Mouse (Mus musculus): ENCODE measurements around the gene Grid1. TPM values are rescaled to one million over a fixed set of nuclear protein-coding genes. Genes with fewer than 3 reads are reported as not detected.

Grid1 gene
- polyA plus RNA-seq, 1 experiment from 2014 or later: not detected

- H3K27me3 ChIP-seq: no peaks in the 10 kb centered on the region
- ChIA-PET CTCF (no interaction called here), POLR2A (interaction anchor here (0.6 kb wide), 1 partner anchor 36 kb away, joined by 3 read pairs; no protein-coding TSS in a partner anchor)
- DNase-seq (ENCODE audit: low read depth, low spot score) (no peak), ATAC-seq (no peak)
- no peak for TF ChIP-seq CTCF (IDR thresholded peaks at IDR 0.05)
- in situ Hi-C loops (cut with MboI; ENCODE audit: low pct_unique_long_range_greater_than_20kb): no loop called here
These were observed 96.4 kb downstream of the Grid1 start for GRCm38 (mm10) chr14:34916315-34916714.

DNA sequence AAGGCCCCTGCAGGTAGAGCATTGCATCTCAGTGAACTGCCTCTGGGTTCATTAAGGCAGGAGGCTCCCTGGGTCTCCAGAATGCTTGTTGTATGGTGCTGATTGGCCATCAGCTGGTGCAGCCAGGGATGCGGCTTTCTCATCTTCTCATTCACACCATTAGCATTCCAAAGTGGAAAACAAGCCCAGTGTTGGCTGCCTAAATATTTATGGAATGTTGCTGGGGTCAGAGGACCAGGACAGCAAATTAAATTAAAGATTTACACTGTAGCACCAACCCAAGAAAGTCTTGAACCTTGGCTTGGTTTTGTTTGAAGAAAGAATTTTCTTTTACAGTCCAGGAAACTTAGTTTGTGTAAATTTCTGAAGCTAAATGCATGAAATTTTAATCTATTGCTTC, 97.2 kb downstream of the Grid1 start:
- CTCF ChIA-PET: interaction anchor here (1.2 kb wide), 1 partner anchor 16 kb away, joined by 4 read pairs; no protein-coding TSS in a partner anchor
- TF ChIP-seq CTCF (IDR thresholded peaks at IDR 0.05): no peak
- POLR2A ChIA-PET: no interaction called here
- no peaks in the 10 kb centered on the region for H3K27me3 ChIP-seq
- ATAC-seq (peak; percentile 72), DNase-seq (ENCODE audit: low read depth, low spot score) (peak; percentile 7)
- in situ Hi-C loops (cut with MboI; ENCODE audit: low pct_unique_long_range_greater_than_20kb): no loop called here

DNA sequence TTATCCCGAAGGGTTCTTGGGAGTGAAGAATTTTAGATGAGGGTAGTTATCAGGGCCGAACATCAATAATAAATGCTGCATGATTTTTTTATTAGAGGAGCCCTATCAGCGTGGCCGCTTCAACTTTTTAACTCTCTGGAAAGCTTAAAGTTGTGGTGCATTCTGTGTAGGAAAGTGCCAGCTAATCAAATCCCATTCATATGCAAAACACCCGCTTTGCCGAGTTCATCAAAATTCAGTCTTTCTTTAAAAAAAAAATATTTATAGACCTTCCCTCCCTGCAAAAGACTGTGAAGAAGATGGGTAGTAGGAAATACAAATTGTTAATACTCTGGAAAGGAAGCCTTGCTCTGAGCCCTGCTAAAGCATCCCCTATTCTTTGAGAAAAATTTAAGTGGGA, 99.3 kb downstream of the Grid1 start:
- in situ Hi-C loops (cut with MboI; ENCODE audit: low pct_unique_long_range_greater_than_20kb): no loop called here
- POLR2A ChIA-PET: no interaction called here
- no peaks in the 10 kb centered on the region for H3K27me3 ChIP-seq
- CTCF ChIA-PET: interaction anchor here (0.9 kb wide), 1 partner anchor 11 kb away, joined by 3 read pairs; no protein-coding TSS in a partner anchor
- ATAC-seq (no peak), DNase-seq (ENCODE audit: low read depth, low spot score) (no peak)
- no peak for TF ChIP-seq CTCF (IDR thresholded peaks at IDR 0.05)

- H3K27me3 ChIP-seq: no peaks in the 10 kb centered on the region
- ChIA-PET POLR2A (no interaction called here), CTCF (no interaction called here)
- in situ Hi-C loops (cut with MboI; ENCODE audit: low pct_unique_long_range_greater_than_20kb): no loop called here
- DNase-seq (ENCODE audit: low read depth, low spot score): no peak
- ATAC-seq: no peak
- TF ChIP-seq CTCF (IDR thresholded peaks at IDR 0.05): no peak
These were observed 101.4 kb downstream of the Grid1 start for GRCm38 (mm10) chr14:34921265-34921664.

DNA sequence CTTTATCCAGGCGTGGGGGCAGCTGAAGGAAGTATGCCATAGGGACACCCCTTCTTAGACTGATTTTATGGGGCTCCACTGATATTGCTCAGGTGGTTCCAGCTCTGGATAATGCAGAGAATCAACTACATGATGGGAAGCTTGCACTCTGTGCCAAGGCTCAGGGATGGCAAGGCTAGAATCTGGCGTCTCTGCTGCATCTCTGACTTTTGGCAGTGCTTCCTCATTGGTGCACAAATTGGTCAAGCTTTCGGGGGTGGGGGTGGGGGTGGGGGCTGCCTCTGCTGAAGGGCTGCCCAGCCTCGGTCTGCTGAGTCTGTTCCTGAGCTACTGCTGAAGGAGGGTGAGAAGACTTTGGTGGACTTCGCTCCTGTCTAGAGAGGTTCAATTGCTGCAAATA, 105.1 kb downstream of the Grid1 start:
- ATAC-seq: no peak
- CTCF ChIA-PET: no interaction called here
- POLR2A ChIA-PET: no interaction called here

DNA sequence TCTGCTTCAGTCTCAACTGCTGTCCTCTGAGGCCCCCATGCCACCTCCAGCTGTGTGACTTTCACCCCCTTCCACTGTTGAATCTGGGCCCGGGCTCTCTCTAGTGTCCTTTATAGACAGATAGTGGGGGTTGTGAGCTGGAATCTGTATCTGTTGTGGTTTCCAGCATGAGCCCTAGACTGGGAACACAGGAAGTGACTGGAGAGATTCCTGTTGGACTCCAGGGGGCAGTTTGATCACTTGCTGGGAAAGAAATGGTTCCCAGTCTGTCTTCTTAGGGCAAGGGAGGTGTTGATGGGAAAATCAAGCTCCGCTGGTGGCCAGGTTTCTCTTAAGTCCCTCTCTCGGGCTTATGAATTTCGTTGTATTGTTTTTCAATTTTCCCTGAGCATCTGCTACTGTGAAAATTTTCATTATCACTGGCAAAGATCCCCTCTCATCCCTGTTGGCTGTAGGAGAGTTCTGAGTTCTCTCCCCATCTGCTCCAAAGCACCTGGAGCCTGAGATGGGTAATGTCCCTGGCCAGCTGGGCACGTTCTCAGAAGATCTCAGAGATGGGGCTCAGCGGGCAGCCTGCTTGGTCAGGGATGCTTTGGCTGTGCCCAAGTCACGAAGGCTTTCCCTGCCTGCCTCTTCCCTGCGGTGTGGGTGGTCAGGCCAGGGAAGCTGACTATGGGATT, 110.3 kb downstream of the Grid1 start:
- DNase-seq (ENCODE audit: low read depth, low spot score) (no peak), ATAC-seq (no peak)
- H3K27me3 ChIP-seq: no peaks in the 10 kb centered on the region
- ChIA-PET CTCF (no interaction called here), POLR2A (no interaction called here)
- in situ Hi-C loops (cut with MboI; ENCODE audit: low pct_unique_long_range_greater_than_20kb): no loop called here
- TF ChIP-seq CTCF (IDR thresholded peaks at IDR 0.05): no peak

More for the DNA sequence above, 105.1 kb downstream of the Grid1 start:
- H3K27me3 ChIP-seq: no peaks in the 10 kb centered on the region
- in situ Hi-C loops (cut with MboI; ENCODE audit: low pct_unique_long_range_greater_than_20kb): no loop called here
- no peak for TF ChIP-seq CTCF (IDR thresholded peaks at IDR 0.05)
- DNase-seq (ENCODE audit: low read depth, low spot score): no peak

DNA sequence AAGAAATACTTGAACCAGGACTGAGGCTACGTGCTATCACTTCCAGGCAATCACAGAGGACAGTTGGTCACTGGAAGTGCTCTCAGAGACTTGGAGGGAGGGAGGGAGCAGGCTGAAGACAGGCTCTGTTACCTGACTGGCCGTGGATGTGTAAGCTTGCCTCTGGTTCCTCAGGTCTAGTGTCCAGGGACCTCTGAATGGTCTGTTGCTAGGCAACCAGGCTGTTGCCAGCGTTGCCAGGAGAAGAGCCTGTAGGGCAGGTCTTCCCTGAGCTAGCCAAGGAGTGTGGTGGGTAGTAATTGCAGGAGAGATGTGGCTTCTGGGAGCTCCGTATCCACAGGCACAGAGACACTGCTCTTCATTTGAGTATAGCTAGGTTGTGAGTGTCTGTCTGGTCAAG, 113.3 kb downstream of the Grid1 start:
- no peak for DNase-seq (ENCODE audit: low read depth, low spot score)
- no peak for ATAC-seq
- CTCF ChIA-PET: interaction anchor here (1.7 kb wide), 1 partner anchor 16 kb away, joined by 4 read pairs; no protein-coding TSS in a partner anchor
- in situ Hi-C loops (cut with MboI; ENCODE audit: low pct_unique_long_range_greater_than_20kb): no loop called here
- peaks cover 5% of the 10 kb centered on the region for H3K27me3 ChIP-seq
- no peak for TF ChIP-seq CTCF (IDR thresholded peaks at IDR 0.05)
- POLR2A ChIA-PET: no interaction called here

DNA sequence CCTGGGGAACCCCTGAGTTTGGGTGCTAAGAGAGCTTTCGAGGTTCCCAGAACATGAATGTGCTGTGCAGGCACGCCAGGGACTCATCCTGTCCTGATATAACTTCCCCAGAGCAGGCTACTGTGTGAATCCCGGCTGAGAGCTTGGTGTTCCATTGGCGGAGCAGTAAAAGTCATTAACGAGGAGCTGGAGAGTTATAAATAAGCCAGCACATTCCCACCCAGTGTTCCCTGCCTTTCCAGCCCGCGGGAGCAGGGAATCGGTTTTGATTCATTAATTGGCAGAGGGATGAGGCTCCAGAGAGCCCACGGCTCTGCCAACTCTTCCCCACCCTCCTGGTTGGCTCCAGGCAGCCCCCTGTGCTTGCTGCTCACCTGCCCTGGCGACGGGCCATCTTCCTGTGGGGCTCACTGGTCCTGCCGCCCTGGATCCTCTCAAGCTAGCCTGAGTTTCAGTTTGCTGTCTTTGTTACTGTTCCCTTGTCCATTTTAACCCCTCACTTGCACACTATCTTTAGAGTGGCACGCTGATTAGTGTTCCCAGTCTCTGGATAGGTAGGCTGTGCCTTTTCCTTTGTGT, 116.4 kb downstream of the Grid1 start:
- POLR2A ChIA-PET: no interaction called here
- in situ Hi-C loops (cut with MboI; ENCODE audit: low pct_unique_long_range_greater_than_20kb): no loop called here
- no peak for TF ChIP-seq CTCF (IDR thresholded peaks at IDR 0.05)
- H3K27me3 ChIP-seq: peaks cover 5% of the 10 kb centered on the region
- DNase-seq (ENCODE audit: low read depth, low spot score): no peak
- CTCF ChIA-PET: no interaction called here
- no peak for ATAC-seq

DNA sequence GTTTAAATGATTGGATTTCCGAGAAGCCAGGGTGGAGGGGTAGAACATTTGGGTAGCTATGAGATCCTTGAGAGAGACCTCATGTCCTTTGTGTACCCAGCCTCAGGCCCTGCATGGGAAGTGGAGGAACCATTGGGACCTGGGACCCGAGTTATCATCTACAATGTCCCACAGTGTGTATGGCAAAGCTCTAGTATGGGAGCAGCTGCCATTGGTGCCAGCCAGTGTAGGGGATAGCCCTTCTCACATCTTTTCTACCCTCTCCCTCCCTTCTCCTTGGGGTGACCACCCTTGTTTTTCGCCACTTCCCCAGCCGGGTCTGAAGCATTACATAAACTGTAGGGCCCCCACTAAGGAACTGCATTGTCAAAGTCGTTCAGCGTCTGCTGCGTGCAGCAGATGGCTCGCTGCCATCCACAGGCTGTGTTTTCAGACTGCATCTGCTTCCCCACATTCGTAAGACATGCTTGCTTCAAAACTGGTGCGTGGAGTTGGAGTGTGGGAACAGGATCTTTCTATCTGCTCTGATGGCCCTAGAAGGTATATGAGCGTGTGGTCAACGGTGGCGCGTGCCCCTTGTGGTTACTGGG, 124.6 kb downstream of the Grid1 start:
- ATAC-seq: no peak
- in situ Hi-C loops (cut with MboI; ENCODE audit: low pct_unique_long_range_greater_than_20kb): no loop called here

DNA sequence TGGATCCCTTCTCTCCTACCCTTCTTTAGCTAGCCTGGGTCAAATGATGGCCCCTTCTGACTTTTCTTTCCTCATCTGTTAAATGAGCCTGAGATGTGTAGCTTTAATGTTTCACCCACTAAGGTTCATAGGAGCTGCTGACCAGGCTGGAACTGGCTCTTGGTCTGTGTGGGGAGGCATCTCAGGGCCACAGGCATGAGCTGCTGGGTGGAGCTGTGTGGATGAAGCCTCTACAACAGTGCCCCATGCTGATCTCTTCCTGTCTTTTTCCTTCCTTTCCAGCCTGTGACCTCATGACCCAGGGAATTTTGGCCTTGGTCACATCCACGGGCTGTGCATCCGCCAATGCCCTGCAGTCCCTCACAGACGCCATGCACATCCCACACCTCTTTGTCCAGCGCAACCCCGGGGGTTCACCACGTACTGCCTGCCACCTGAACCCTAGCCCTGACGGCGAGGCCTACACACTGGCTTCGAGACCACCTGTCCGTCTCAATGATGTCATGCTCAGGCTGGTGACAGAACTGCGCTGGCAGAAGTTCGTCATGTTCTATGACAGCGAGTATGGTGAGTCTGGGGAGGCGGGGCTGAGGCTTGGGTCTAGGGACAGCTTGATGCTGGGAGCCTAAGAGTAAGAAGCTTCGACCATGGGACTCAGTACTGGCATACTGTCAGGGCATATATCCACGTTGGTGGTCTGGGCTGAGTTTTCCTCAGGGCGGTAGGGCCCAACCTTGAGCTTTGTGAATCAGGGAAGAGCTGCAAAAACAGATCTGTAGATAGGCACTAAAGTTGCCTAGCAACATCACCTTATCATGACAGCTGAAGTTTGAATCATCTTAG, 125.8 kb downstream of the Grid1 start:
- ATAC-seq: no peak
- ChIA-PET CTCF (no interaction called here), POLR2A (no interaction called here)
- in situ Hi-C loops (cut with MboI; ENCODE audit: low pct_unique_long_range_greater_than_20kb): no loop called here
- H3K27me3 ChIP-seq: no peaks in the 10 kb centered on the region
- no peak for TF ChIP-seq CTCF (IDR thresholded peaks at IDR 0.05)
- DNase-seq (ENCODE audit: low read depth, low spot score): no peak

More for the DNA sequence above, 124.6 kb downstream of the Grid1 start:
- no peak for DNase-seq (ENCODE audit: low read depth, low spot score)
- ChIA-PET CTCF (no interaction called here), POLR2A (no interaction called here)
- no peaks in the 10 kb centered on the region for H3K27me3 ChIP-seq
- TF ChIP-seq CTCF (IDR thresholded peaks at IDR 0.05): no peak

DNA sequence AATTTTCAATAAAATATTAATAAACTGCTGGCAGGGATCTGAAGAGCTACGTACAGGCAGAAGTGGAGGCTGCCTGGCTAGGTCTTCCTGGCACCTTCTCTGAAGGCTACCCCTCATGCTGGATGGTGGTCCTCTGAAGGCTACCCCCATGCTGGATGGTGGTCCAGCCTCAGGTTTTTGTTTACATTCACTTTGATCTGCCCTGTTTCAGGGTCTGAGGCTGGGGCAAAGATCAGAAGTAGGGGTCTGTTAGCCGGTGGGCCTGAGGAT, 126.3 kb downstream of the Grid1 start:
- DNase-seq (ENCODE audit: low read depth, low spot score) (no peak), ATAC-seq (no peak)
- CTCF ChIA-PET: no interaction called here
- in situ Hi-C loops (cut with MboI; ENCODE audit: low pct_unique_long_range_greater_than_20kb): no loop called here
- POLR2A ChIA-PET: no interaction called here
- H3K27me3 ChIP-seq: no peaks in the 10 kb centered on the region
- TF ChIP-seq CTCF (IDR thresholded peaks at IDR 0.05): no peak

Measured in Patski (cell line).